Mouse (Mus musculus): ENCODE measurements around the gene Nsun2.

Nsun2 gene

GRCm38 (mm10) chr13:69636375-69636774 lies 102.8 kb downstream of the Nsun2 start:
- DNase-seq (ENCODE audit: low read depth, low spot score), result no peak
- H3K36me3 ChIP-seq (ENCODE audit: control insufficient read depth, insufficient read depth, low read length, poor library complexity, severe bottlenecking), result peaks cover 4% of the 10 kb centered on the region
- no peaks in the 10 kb centered on the region for H3K27me3 ChIP-seq (ENCODE audit: control insufficient read depth, insufficient read depth, low read length, poor library complexity, severe bottlenecking)

GRCm38 (mm10) chr13:69636816-69637215 lies 103.3 kb downstream of the Nsun2 start:
- DNase-seq (ENCODE audit: low read depth, low spot score), result no peak
- H3K27me3 ChIP-seq (ENCODE audit: control insufficient read depth, insufficient read depth, low read length, poor library complexity, severe bottlenecking), result no peaks in the 10 kb centered on the region
- peaks cover 4% of the 10 kb centered on the region for H3K36me3 ChIP-seq (ENCODE audit: control insufficient read depth, insufficient read depth, low read length, poor library complexity, severe bottlenecking)

- Histone ChIP-seq H3K36me3 (ENCODE audit: control insufficient read depth, insufficient read depth, low read length, poor library complexity, severe bottlenecking) (peaks cover 6% of the 10 kb centered on the region), H3K27me3 (ENCODE audit: control insufficient read depth, insufficient read depth, low read length, poor library complexity, severe bottlenecking) (no peaks in the 10 kb centered on the region)
- DNase-seq (ENCODE audit: low read depth, low spot score), result no peak
These were observed 104.1 kb downstream of the Nsun2 start for GRCm38 (mm10) chr13:69637657-69638056.

GRCm38 (mm10) chr13:69638108-69638626 lies 104.6 kb downstream of the Nsun2 start:
- peaks cover 6% of the 10 kb centered on the region for H3K36me3 ChIP-seq (ENCODE audit: control insufficient read depth, insufficient read depth, low read length, poor library complexity, severe bottlenecking)
- H3K27me3 ChIP-seq (ENCODE audit: control insufficient read depth, insufficient read depth, low read length, poor library complexity, severe bottlenecking), result no peaks in the 10 kb centered on the region
- no peak for DNase-seq (ENCODE audit: low read depth, low spot score)

GRCm38 (mm10) chr13:69639251-69639650 lies 105.7 kb downstream of the Nsun2 start:
- no peaks in the 10 kb centered on the region for H3K27me3 ChIP-seq (ENCODE audit: control insufficient read depth, insufficient read depth, low read length, poor library complexity, severe bottlenecking)
- DNase-seq (ENCODE audit: low read depth, low spot score), result no peak
- H3K36me3 ChIP-seq (ENCODE audit: control insufficient read depth, insufficient read depth, low read length, poor library complexity, severe bottlenecking), result peaks cover 6% of the 10 kb centered on the region

- Histone ChIP-seq H3K36me3 (ENCODE audit: control insufficient read depth, insufficient read depth, low read length, poor library complexity, severe bottlenecking) (peaks cover 6% of the 10 kb centered on the region), H3K27me3 (ENCODE audit: control insufficient read depth, insufficient read depth, low read length, poor library complexity, severe bottlenecking) (no peaks in the 10 kb centered on the region)
- DNase-seq (ENCODE audit: low read depth, low spot score), result no peak
These were observed 106.6 kb downstream of the Nsun2 start for GRCm38 (mm10) chr13:69640126-69640525.

GRCm38 (mm10) chr13:69640541-69640940 lies 107.0 kb downstream of the Nsun2 start:
- no peaks in the 10 kb centered on the region for H3K27me3 ChIP-seq (ENCODE audit: control insufficient read depth, insufficient read depth, low read length, poor library complexity, severe bottlenecking)
- no peak for DNase-seq (ENCODE audit: low read depth, low spot score)
- peaks cover 6% of the 10 kb centered on the region; the same call in 1 of the 2 replicates for H3K36me3 ChIP-seq (ENCODE audit: control insufficient read depth, insufficient read depth, low read length, poor library complexity, severe bottlenecking)

GRCm38 (mm10) chr13:69641017-69641416 lies 107.5 kb downstream of the Nsun2 start:
- DNase-seq (ENCODE audit: low read depth, low spot score), result no peak
- no peaks in the 10 kb centered on the region for H3K27me3 ChIP-seq (ENCODE audit: control insufficient read depth, insufficient read depth, low read length, poor library complexity, severe bottlenecking)

GRCm38 (mm10) chr13:69642656-69643216 lies 109.2 kb downstream of the Nsun2 start:
- no peaks in the 10 kb centered on the region for H3K27me3 ChIP-seq (ENCODE audit: control insufficient read depth, insufficient read depth, low read length, poor library complexity, severe bottlenecking)
- peaks cover 3% of the 10 kb centered on the region; the same call in 1 of the 2 replicates for H3K36me3 ChIP-seq (ENCODE audit: control insufficient read depth, insufficient read depth, low read length, poor library complexity, severe bottlenecking)
- no peak for DNase-seq (ENCODE audit: low read depth, low spot score)

More at GRCm38 (mm10) chr13:69641017-69641416, 107.5 kb downstream of the Nsun2 start:
- H3K36me3 ChIP-seq (ENCODE audit: control insufficient read depth, insufficient read depth, low read length, poor library complexity, severe bottlenecking), result peaks cover 6% of the 10 kb centered on the region; the same call in 1 of the 2 replicates

GRCm38 (mm10) chr13:69643937-69644336 lies 110.4 kb downstream of the Nsun2 start:
- H3K36me3 ChIP-seq (ENCODE audit: control insufficient read depth, insufficient read depth, low read length, poor library complexity, severe bottlenecking), result peaks cover 2% of the 10 kb centered on the region; the same call in 1 of the 2 replicates
- no peak for DNase-seq (ENCODE audit: low read depth, low spot score)
- no peaks in the 10 kb centered on the region for H3K27me3 ChIP-seq (ENCODE audit: control insufficient read depth, insufficient read depth, low read length, poor library complexity, severe bottlenecking)

- H3K27me3 ChIP-seq (ENCODE audit: control insufficient read depth, insufficient read depth, low read length, poor library complexity, severe bottlenecking), result no peaks in the 10 kb centered on the region
- H3K36me3 ChIP-seq (ENCODE audit: control insufficient read depth, insufficient read depth, low read length, poor library complexity, severe bottlenecking), result peaks cover 2% of the 10 kb centered on the region; the same call in 1 of the 2 replicates
- DNase-seq (ENCODE audit: low read depth, low spot score), result no peak
These were observed 111.1 kb downstream of the Nsun2 start for GRCm38 (mm10) chr13:69644427-69645166.

GRCm38 (mm10) chr13:69645694-69646423 lies 112.3 kb downstream of the Nsun2 start:
- H3K36me3 ChIP-seq (ENCODE audit: control insufficient read depth, insufficient read depth, low read length, poor library complexity, severe bottlenecking), result peaks cover 2% of the 10 kb centered on the region; the same call in 1 of the 2 replicates
- no peaks in the 10 kb centered on the region for H3K27me3 ChIP-seq (ENCODE audit: control insufficient read depth, insufficient read depth, low read length, poor library complexity, severe bottlenecking)

GRCm38 (mm10) chr13:69646481-69646880 lies 112.9 kb downstream of the Nsun2 start:
- no peak for DNase-seq (ENCODE audit: low read depth, low spot score)
- Histone ChIP-seq H3K27me3 (ENCODE audit: control insufficient read depth, insufficient read depth, low read length, poor library complexity, severe bottlenecking) (no peaks in the 10 kb centered on the region), H3K36me3 (ENCODE audit: control insufficient read depth, insufficient read depth, low read length, poor library complexity, severe bottlenecking) (peaks cover 2% of the 10 kb centered on the region; the same call in 1 of the 2 replicates)

More at GRCm38 (mm10) chr13:69645694-69646423, 112.3 kb downstream of the Nsun2 start:
- no peak for DNase-seq (ENCODE audit: low read depth, low spot score)

- H3K36me3 ChIP-seq (ENCODE audit: control insufficient read depth, insufficient read depth, low read length, poor library complexity, severe bottlenecking), result no peaks in the 10 kb centered on the region
- no peak for DNase-seq (ENCODE audit: low read depth, low spot score)
- no peaks in the 10 kb centered on the region; the same call in 1 of the 2 replicates for H3K27me3 ChIP-seq (ENCODE audit: control insufficient read depth, insufficient read depth, low read length, poor library complexity, severe bottlenecking)
These were observed 121.0 kb downstream of the Nsun2 start for GRCm38 (mm10) chr13:69654508-69654907.
